Mouse (Mus musculus): ENCODE measurements at regions not wholly inside any gene's neighbourhood (a gene's known extent, or its start where the extent isn't known, plus 50 kb on each side); places are given as distances from the start of the nearest gene placed in this dataset.

DNA sequence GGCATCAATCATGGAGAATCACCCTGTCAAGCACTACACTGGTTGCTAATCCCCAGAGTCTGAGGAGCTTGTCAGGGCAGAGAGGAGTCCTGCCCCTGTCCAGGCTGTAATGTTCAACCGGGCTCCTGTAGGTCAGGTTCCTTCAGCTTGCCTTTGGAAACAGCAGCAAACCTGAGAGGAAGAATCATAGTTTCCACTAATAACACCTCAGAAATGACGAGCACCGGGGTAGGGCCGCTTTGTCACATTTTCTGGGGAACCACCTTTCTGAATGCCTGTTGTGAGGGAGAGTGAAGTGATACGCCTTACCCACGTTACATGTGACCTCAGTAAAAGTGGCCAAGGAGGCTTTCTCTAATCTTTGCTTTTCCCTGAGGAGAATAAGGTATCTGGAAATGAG is 263.8 kb upstream of the N4bp1 start:
- TF ChIP-seq POLR2A (IDR thresholded peaks at IDR 0.05; ENCODE audit: control insufficient read depth, low read depth, low read length), result no peak
- TF ChIP-seq CTCF (IDR thresholded peaks at IDR 0.05; ENCODE audit: control insufficient read depth, insufficient read depth, insufficient replicate concordance, low read depth, low read length), result no peak
